Mouse (Mus musculus): Measurements from ENCODE around the gene Ergic2.

DNA sequence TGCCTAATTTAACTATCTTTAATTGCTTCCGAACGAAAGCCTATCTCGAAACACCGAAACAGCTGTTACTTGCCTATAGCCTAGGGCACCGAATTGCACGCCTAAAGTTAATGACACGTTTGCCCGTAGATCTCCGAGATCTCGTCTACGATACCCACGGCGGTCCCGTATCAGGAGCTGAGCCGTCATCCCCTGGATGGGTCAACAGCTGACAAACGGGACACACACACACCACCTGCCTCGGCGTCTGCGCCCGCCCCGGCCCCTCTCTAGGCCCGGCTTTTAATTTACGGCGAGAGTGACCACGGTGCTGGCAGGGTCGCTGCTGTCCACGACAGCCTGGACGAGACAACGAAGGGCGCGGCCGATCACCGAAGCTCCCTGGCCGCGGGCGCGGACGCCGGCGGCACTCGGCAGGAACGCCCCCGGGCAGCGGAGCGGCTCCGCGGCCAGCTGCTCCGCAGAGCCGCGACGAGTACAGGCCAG, 740 bp downstream of the Ergic2 start:
- TF ChIP-seq POLR2A (IDR thresholded peaks at IDR 0.05; ENCODE audit: extremely low read depth, insufficient read depth, low read length) (no peak), CTCF (IDR thresholded peaks at IDR 0.05; ENCODE audit: extremely low read depth, insufficient read depth, low read length) (no peak)

Data from cortical plate, adult 2 months (tissue).